Mouse (Mus musculus) cerebellum, postnatal 36 days (tissue): ENCODE data around the gene Pik3ca.

Experiments used
- DNase-seq, 2 experiments: peaks; one replicate each; pipeline ENCODE4 v3.0.0; 2021 to 2022; ENCODE audit warnings: mixed read lengths in 2 of 2

Gene Pik3ca

GRCm38 (mm10) chr3:32506366-32507225 lies 109.1 kb downstream of the Pik3ca start:
- DNase-seq, result no peak

- DNase-seq, result peak; percentile 62 to 68
Observed at GRCm38 (mm10) chr3:32508666-32509324, 111.3 kb downstream of the Pik3ca start.

GRCm38 (mm10) chr3:32509496-32510374 lies 112.3 kb downstream of the Pik3ca start, which contains the start of gene Zfp639:
TSS of gene Zfp639 (plus strand) at chr3:32510259.
- peak in 1 of 2 experiments; percentile 20 for DNase-seq

GRCm38 (mm10) chr3:32510375-32511190 lies 113.1 kb downstream of the Pik3ca start:
- DNase-seq, result peak; percentile 94 to 96

- peak; percentile 26 to 40 for DNase-seq
Observed at GRCm38 (mm10) chr3:32511191-32511550, 113.7 kb downstream of the Pik3ca start.

GRCm38 (mm10) chr3:32512686-32513284 lies 115.3 kb downstream of the Pik3ca start:
- DNase-seq, result no peak

GRCm38 (mm10) chr3:32513528-32513927 lies 116.1 kb downstream of the Pik3ca start:
- no peak for DNase-seq
